Mouse (Mus musculus): ENCODE measurements around the gene Srsf4. TPM values are rescaled to one million over a fixed set of nuclear protein-coding genes. Genes with fewer than 3 reads are reported as not detected.

Gene Srsf4
- polyA plus RNA-seq, 1 experiment = 55.4 TPM

DNA sequence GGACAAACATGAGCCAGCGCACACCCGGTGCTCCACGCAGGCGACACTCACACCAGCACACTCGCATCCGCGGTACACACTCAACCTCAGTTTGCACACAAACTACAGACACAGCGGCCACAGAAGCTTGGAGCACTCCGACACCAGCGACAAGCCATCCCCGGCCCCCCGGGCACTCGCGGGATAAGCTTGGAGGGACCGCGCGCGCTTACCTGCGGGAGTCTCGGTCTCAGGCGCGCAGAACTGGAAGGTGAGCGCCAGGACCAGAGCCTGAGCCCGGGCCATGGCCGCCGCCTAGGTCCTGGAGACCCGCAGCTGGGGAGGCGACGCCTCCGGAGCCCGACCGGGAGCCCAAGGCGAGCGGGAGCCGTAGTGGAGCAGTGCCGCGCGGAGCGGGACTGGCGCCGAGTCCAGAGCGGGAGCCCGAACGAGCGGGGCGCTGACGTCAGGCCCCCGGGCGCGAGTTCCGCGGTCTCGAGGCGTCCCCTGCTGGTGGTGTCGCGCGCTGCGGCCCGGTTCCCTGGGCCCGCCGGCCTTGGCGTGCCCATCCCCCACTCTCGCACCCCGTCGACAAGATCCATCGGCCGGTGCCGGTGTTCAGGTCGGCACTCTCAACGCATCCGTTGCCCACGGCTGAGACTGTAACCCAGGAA lies 35.4 kb upstream of the Srsf4 start, which contains the start of gene Ptpru:
TSS of gene Ptpru (minus strand) at position 417 of the 653 bp plus-strand sequence.
- no peaks in the 10 kb centered on the region for H3K79me3 ChIP-seq (ENCODE audit: low read depth)
- no peaks in the 10 kb centered on the region for H3K79me2 ChIP-seq (ENCODE audit: control insufficient read depth, insufficient read depth)
- no peak within 1 kb of the TSS for H3K4me3 ChIP-seq (ENCODE audit: insufficient read depth, poor library complexity, severe bottlenecking)
- H3K27me3 ChIP-seq (ENCODE audit: control insufficient read depth, insufficient read depth, insufficient read length) = peaks cover 45% of the 10 kb centered on the region
- H3ac ChIP-seq (ENCODE audit: control insufficient read depth, insufficient read length, low read depth) = peak within 1 kb of the TSS; percentile 28
- H3K36me3 ChIP-seq (ENCODE audit: control insufficient read depth, insufficient read depth) = no peaks in the 10 kb centered on the region
- TF ChIP-seq CTCF (IDR thresholded peaks at IDR 0.05; ENCODE audit: control insufficient read depth, insufficient read depth, insufficient read length) (peak; percentile 100), USF1 (IDR thresholded peaks at IDR 0.05; ENCODE audit: low read depth) (no peak)

GRCm38 (mm10) chr4:131843290-131843743 lies 30.1 kb upstream of the Srsf4 start, which contains the start of gene Mecr:
TSS of gene Mecr (plus strand) at chr4:131843470.
- H3K36me3 ChIP-seq (ENCODE audit: control insufficient read depth, insufficient read depth) = peaks cover 6% of the 10 kb centered on the region
- TF ChIP-seq MAX (IDR thresholded peaks at IDR 0.05) (peak; percentile 84), MYOG (IDR thresholded peaks at IDR 0.05; ENCODE audit: control insufficient read depth, extremely low read depth, insufficient read length) (no peak), USF1 (IDR thresholded peaks at IDR 0.05; ENCODE audit: low read depth) (peak; percentile 44)
- H3K79me3 ChIP-seq (ENCODE audit: low read depth) = peaks cover 1% of the 10 kb centered on the region
- H3ac ChIP-seq (ENCODE audit: control insufficient read depth, insufficient read length, low read depth) = peak within 1 kb of the TSS; percentile 96
- H3K79me2 ChIP-seq (ENCODE audit: control insufficient read depth, insufficient read depth) = peaks cover 29% of the 10 kb centered on the region
- peak within 1 kb of the TSS; percentile 86 for H3K4me3 ChIP-seq (ENCODE audit: insufficient read depth, poor library complexity, severe bottlenecking)
- H3K27me3 ChIP-seq (ENCODE audit: control insufficient read depth, insufficient read depth, insufficient read length) = peaks cover 3% of the 10 kb centered on the region

DNA sequence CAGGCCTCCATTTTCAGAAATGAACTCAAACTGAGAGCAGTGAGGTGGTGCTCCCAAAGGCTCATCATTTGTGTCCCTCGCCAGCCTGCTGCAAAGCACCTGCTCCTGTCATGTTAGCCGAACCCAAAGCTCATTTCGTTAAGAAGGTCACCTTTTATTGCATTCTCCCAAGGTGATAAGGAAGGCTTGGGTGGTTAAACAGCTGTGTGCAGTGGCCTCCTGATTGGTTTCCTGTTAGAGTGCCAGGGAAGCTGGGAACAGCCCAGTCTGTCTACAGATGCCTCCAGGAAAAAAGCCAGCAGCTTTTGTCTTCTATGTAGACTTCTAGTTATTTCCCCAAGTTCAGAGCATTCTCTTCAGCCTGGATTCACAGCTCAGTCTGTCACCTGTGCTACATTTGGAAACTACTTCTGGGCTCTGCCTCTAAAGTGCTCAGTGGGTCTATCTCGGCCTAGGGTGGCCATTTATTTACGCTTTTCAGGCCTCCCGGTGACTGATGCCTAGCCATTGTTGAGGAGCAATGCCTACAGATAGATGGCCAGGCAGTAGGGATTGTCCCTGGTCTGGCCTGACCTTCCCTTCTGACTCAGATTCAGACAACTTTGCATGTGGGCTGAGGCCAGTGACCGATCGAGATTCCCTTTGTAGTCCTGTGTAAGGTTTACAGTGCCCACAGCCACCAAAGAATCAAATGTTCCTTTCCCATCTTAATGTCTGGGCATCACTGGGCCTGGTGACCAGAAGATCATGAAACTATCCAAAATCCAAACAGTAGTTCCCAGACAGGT lies 27.2 kb upstream of the Srsf4 start:
- Histone ChIP-seq H3K27me3 (ENCODE audit: control insufficient read depth, insufficient read depth, insufficient read length) (peaks cover 2% of the 10 kb centered on the region), H3K79me2 (ENCODE audit: control insufficient read depth, insufficient read depth) (peaks cover 29% of the 10 kb centered on the region), H3K79me3 (ENCODE audit: low read depth) (peaks cover 1% of the 10 kb centered on the region), H3ac (ENCODE audit: control insufficient read depth, insufficient read length, low read depth) (no peak overlapping the region), H3K4me3 (ENCODE audit: insufficient read depth, poor library complexity, severe bottlenecking) (no peak overlapping the region), H3K36me3 (ENCODE audit: control insufficient read depth, insufficient read depth) (peaks cover 13% of the 10 kb centered on the region)
- TF ChIP-seq MAX (IDR thresholded peaks at IDR 0.05) (no peak), CTCF (IDR thresholded peaks at IDR 0.05; ENCODE audit: control insufficient read depth, insufficient read depth, insufficient read length) (no peak), FOSL1 (IDR thresholded peaks at IDR 0.05; ENCODE audit: insufficient read depth, low read length, poor library complexity, severe bottlenecking) (no peak), MYOD1 (IDR thresholded peaks at IDR 0.05; ENCODE audit: control insufficient read depth, insufficient read length, low read depth) (no peak), MYOG (IDR thresholded peaks at IDR 0.05; ENCODE audit: control insufficient read depth, extremely low read depth, insufficient read length) (no peak)

GRCm38 (mm10) chr4:131848082-131848481 lies 25.3 kb upstream of the Srsf4 start:
- Histone ChIP-seq H3ac (ENCODE audit: control insufficient read depth, insufficient read length, low read depth) (no peak overlapping the region), H3K27me3 (ENCODE audit: control insufficient read depth, insufficient read depth, insufficient read length) (no peaks in the 10 kb centered on the region), H3K79me2 (ENCODE audit: control insufficient read depth, insufficient read depth) (peaks cover 29% of the 10 kb centered on the region), H3K36me3 (ENCODE audit: control insufficient read depth, insufficient read depth) (peaks cover 13% of the 10 kb centered on the region), H3K4me3 (ENCODE audit: insufficient read depth, poor library complexity, severe bottlenecking) (no peak overlapping the region), H3K79me3 (ENCODE audit: low read depth) (peaks cover 1% of the 10 kb centered on the region)
- TF ChIP-seq FOSL1 (IDR thresholded peaks at IDR 0.05; ENCODE audit: insufficient read depth, low read length, poor library complexity, severe bottlenecking) (no peak), MYOD1 (IDR thresholded peaks at IDR 0.05; ENCODE audit: control insufficient read depth, insufficient read length, low read depth) (no peak), MAX (IDR thresholded peaks at IDR 0.05) (no peak), USF1 (IDR thresholded peaks at IDR 0.05; ENCODE audit: low read depth) (no peak), CTCF (IDR thresholded peaks at IDR 0.05; ENCODE audit: control insufficient read depth, insufficient read depth, insufficient read length) (no peak), MYOG (IDR thresholded peaks at IDR 0.05; ENCODE audit: control insufficient read depth, extremely low read depth, insufficient read length) (no peak), CEBPB (IDR thresholded peaks at IDR 0.05; ENCODE audit: low read depth) (no peak)

DNA sequence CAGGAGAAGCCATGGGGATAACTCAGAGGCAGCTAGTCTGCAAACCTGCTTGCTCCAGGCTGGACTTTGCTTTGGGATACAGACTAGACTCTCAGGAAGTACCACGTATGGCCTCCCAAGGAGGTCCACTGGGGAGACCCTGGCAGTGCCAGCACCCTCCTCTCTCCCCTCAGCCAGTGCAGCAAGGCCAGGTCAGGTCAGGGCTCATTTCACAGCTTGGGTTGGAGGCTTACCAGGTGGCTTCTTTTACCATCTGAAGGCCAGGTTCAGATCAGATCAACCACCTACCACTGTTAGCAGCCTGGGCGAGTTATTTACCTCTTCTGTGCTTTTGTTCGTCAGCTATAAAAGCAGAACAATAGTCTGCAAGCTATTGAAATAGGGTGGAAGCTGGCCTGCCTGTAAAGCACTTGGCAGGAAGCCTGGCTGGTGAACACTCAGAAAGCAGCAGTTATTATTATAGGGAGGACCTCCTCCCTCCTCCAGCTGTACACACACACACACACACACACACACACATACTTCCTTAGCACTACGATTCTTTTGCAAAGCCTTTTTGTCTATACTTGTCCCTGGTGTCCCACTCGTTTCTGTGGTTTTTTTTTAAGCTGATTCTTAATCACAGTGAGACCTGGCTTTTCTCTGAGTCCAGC lies 23.3 kb upstream of the Srsf4 start:
- Histone ChIP-seq H3ac (ENCODE audit: control insufficient read depth, insufficient read length, low read depth) (no peak overlapping the region), H3K27me3 (ENCODE audit: control insufficient read depth, insufficient read depth, insufficient read length) (no peaks in the 10 kb centered on the region), H3K79me3 (ENCODE audit: low read depth) (no peaks in the 10 kb centered on the region), H3K4me3 (ENCODE audit: insufficient read depth, poor library complexity, severe bottlenecking) (no peak overlapping the region), H3K36me3 (ENCODE audit: control insufficient read depth, insufficient read depth) (peaks cover 17% of the 10 kb centered on the region), H3K79me2 (ENCODE audit: control insufficient read depth, insufficient read depth) (peaks cover 11% of the 10 kb centered on the region)
- TF ChIP-seq CTCF (IDR thresholded peaks at IDR 0.05; ENCODE audit: control insufficient read depth, insufficient read depth, insufficient read length) (no peak), FOSL1 (IDR thresholded peaks at IDR 0.05; ENCODE audit: insufficient read depth, low read length, poor library complexity, severe bottlenecking) (no peak), MYOD1 (IDR thresholded peaks at IDR 0.05; ENCODE audit: control insufficient read depth, insufficient read length, low read depth) (no peak), MYOG (IDR thresholded peaks at IDR 0.05; ENCODE audit: control insufficient read depth, extremely low read depth, insufficient read length) (no peak), MAX (IDR thresholded peaks at IDR 0.05) (no peak), CEBPB (IDR thresholded peaks at IDR 0.05; ENCODE audit: low read depth) (no peak), USF1 (IDR thresholded peaks at IDR 0.05; ENCODE audit: low read depth) (no peak)

Data from C2C12 (cell line).